Mouse (Mus musculus) ES-CJ7 (cell line): Measurements from ENCODE around the gene Atf5.

Experiments used
- DNase-seq: peaks from one replicate; pipeline ENCODE4 v3.0.0; 2011; ENCODE audit warnings: low read depth, low spot score

The Atf5 gene

DNA sequence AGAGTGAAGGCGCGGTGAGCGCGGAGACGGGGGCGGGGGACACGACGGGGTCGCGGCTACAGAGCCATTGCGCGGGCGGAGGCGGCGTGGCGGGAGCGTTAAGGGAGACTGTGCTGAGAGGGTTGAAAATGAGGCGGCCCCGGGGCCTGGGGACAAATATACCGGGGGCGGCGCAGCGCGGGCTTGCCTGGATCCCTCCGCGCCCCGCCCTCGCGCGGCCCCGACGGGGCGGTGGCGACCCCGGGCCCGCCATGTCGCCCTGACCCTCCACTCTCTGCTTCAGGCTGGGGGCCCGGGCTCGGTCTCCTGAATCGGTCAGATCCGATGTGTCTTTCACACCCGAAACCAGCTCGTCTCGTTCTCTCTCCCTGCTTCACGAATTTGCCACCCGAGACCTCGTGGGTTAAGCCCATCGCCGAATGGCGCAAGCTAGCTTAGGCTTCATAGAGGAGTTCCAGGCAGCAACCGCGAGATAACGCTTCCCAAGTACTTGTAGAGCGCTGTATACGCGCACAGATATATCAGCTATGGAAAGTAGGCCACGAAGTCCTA lies at the start of gene Atf5:
Atf5 (minus strand) TSS at position 189 of the 552 bp plus-strand sequence.
- DNase-seq = peak; percentile 41

GRCm38 (mm10) chr7:44864595-44865542 lies 48.4 kb upstream of the Atf5 start:
- no peak for DNase-seq

DNA sequence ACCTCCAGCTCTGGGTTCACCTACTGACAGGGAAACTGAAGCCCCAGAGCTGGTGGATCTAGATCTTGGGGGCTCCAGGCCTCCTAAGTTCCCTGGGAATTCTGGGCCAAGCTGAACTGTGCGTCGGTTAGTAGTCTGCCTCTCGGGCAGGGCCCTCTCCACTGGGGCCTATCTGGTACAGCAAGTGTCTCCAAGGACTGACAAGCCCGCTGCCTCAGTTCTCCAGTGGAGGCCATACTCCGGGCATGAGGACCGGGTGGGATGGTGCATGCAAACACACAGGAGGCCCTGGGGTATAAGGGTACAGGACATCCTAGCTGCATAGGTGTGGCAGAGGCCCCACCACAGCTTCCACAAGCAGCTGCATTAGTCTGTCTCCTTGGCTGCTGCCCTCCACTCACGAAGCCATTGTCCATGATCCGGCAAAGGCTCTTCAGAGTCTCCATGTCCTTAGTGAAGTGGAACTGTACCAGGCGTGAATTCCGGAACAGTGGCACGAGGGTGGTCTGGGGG lies 47.6 kb upstream of the Atf5 start:
- DNase-seq = no peak

- no peak for DNase-seq
Measured at GRCm38 (mm10) chr7:44863210-44863609, 46.8 kb upstream of the Atf5 start.

DNA sequence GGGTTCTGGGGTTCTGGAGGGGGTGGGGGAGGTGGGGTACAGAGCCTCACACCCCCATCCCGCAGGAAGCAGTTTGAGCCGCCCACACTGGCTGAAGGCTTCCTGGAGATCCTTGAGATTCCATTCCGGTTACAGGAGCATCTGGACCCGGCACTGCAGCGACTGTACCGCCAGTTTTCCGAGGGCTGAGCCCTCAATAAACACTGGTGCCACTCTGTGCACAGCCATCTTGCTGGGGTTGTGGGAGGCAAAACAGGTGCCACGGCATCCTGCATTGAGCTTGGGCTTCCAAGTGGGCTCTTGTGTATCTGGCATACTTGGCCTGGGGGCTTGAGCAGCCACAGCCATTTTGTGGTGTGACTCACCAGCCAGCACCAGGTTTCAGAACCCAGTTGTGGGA lies 46.0 kb upstream of the Atf5 start:
- no peak for DNase-seq

DNA sequence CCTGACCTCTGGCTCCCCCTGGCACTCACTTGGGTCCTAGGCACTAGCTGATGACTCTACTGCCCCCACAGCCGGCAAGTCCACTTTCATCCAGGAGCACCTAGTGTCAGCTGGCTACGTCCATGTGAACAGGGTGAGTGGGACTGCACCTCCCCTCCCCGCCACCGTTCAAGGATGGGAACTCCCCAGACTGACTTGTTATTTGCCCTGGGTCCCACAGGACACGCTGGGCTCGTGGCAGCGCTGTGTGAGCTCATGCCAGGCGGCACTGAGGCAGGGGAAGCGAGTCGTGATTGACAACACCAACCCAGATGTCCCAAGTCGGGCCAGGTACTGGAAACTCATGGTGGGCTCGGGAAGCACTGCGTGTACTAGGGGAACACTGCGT lies 45.0 kb upstream of the Atf5 start:
- DNase-seq = no peak

DNA sequence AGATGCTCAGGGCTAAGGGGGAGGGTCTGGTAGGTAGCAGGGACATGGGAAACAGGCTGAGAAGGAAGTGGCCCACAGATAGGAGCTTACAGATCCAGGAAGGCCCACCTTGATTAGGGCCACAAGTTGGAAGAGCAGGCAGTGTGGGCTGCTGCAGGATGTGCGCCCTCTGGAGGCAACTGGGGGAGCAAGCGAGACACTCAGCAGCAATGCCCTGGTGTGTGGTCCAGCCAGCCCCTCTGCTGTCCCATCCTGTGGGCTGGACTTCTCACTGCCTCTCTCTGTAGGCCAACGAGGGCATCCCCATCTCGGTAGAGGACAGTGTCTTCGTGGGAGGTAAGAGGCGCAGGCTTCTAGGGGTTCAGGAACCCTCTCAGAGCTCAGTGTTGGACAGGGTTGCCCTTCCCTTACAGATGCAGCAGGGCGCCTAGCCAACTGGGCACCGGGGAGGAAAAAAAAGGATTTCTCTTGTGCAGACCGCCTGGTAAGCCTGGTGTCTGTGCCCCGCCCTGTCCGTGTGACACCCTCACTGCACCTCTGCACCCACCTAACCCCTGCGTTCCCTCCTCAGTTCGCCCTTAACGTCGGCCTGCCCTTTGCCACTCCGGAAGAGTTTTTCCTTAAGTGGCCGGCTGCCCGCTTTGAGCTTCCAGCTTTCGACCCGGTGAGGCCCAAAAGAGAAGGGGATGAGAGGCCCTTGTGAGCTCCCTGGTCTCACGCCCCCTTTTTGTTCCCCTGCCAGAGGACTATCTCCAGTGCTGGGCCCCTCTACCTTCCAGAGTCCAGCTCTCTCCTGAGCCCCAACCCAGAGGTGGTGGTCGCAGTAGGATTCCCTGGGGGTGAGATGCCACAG lies 44.3 kb upstream of the Atf5 start:
- peak; percentile 69 for DNase-seq

DNA sequence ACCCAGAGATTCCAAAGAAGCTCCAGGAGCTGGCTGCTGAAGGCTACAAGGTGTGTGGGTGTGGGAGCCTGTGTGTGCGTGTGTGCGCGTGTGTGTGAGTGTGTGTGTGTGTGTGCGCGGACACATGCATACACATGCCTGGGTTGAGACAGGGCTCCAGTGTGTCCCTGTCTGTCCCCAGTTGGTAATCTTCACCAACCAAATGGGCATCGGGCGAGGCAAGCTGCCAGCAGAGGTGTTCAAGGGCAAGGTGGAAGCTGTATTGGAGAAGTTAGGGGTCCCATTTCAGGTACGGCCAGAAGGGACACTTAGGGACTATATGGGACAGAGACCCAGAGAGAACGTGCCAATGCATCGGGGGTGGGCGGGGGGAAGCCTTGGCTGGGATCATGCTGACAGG lies 43.4 kb upstream of the Atf5 start:
- no peak for DNase-seq

DNA sequence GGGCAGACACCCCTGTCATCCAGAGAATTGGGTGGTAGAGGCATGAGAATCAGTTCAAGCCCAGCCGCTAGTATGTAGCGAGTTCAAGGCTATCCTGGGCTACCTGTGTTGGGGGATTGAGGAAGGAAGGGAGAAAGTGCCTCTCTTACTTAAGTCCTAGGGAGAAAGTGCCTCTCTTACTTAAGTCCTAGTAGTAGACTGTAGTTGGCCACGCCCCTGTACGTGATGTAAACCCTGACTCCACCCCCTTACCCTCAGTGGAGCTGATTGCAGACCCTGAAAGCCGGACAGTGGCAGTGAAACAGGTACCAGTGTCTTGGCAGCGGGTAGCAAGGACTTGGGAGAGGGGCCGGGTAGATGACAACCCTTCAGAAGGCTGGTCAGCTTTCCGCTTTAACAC lies 41.4 kb upstream of the Atf5 start:
- peak; percentile 82 for DNase-seq

DNA sequence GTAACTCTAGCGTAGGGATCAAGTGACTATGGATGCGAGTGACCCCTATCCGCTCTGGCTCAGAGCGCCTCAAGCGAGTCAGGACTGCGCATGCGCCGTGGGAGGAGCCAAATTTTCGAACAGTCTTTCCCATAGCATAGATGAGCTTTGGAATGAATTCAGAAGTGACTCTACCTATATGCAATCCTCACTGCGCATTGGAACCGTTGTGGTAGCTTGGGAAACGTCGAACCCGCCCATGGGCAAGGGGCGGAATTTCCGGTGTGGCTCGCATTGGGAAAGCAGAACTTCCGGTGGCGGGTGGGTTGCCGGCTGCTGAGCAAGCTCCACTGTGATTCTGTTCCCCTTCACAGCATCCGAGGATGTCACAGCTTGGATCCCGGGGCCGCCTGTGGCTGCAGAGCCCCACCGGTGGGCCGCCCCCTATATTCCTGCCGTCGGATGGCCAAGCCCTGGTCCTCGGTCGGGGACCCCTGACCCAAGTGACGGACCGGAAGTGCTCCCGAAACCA lies 40.6 kb upstream of the Atf5 start, which contains the start of gene Pnkp:
Pnkp (plus strand) TSS at position 98 of the 511 bp plus-strand sequence.
- DNase-seq = peak; percentile 94

DNA sequence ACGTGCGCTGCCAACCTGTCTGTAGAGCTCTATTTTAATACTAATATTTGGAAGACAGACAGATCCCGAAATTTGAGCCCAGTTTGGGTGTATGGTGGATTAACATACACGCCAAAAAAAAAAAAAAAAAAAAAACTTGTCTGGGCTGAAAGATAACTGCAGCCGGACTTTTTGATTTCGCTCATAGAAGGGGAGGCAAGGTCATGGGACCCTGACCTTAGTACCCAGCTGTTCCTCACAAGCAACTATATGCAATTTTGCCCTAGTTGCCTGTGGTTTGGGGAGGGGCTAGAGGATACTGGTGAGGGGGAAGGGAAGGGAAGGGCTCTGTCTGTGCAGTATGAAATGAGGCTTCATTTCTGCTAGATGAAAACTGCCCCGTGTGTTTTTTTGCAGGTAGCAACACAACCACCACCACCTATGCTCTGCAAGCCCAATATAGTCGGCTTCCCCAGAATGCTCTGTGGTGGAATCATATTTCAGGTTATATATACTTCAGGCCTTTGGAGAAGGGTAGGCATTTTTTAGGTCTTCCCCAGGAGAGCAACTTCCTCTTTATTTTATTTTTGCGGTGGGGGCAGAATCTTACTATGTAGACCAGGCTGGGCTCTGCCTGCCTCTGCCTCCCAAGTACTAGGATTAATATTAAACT lies 39.9 kb upstream of the Atf5 start:
- no peak for DNase-seq

GRCm38 (mm10) chr7:44855036-44855435 lies 38.6 kb upstream of the Atf5 start:
- DNase-seq = no peak

DNA sequence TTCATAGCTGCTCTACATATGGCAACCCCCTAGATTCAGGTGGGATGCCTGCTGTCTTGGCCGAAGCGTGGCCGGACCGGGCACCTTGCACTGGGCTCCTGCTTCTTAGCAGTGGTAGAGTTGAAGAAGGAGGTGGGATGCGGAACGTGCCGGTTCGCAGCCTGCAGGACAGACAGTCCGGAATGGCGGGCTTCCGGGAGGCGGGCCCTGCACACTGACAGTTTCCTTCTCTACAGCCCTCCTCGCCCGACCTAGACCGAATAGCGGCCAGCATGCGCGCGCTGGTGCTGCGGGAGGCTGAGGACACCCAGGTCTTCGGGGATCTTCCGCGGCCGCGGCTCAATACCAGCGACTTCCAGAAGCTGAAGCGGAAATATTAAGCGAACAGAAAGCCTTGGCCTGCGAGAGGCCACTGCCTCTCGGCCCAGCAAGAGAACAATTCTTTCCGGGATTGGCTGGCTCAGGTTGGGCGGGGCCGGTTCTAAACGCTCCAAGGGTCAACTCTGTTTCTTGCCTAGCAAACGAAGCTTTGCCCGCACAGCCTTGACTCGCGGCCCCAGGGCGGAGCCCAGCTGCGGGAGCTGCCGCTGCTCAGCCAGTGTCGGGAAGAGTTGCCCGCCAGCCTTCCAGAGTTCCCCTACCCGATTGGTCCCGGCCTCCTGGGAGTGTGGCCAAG lies 38.0 kb upstream of the Atf5 start:
- DNase-seq = peak; percentile 74

DNA sequence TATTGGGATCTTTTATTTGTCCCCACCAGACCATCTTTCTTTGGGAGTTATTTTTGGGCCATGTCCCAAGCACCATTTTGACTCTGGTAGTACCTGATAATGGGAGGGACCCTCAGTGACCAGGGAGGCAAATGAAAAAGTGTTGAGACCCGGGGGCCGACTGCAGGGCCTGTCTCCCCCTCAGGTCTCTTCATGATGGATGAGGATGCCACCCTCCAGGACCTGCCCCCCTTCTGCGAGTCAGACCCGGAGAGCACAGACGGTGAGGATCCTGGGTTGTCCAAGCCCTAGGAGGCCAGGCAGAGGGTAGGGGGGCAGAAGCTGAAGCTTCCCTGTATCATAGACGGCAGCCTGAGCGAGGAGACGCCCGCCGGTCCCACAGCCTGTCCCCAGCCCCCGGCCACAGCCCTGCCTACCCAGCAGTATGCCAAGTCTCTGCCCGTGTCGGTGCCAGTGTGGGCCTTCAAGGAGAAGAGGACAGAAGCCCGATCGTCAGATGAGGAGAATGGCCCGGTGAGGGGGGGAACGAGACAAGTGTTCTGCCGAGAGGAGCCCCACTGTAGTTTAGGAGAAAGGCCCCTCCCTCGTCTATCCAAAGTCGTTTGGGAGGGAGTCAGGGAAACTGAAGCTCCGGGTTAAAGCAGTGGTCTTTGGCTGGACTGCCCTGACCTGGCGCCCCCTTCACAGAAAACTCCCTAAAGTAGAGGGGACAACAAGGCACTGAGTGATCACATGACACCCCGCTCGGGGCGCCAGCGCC lies 37.3 kb upstream of the Atf5 start:
- no peak for DNase-seq

DNA sequence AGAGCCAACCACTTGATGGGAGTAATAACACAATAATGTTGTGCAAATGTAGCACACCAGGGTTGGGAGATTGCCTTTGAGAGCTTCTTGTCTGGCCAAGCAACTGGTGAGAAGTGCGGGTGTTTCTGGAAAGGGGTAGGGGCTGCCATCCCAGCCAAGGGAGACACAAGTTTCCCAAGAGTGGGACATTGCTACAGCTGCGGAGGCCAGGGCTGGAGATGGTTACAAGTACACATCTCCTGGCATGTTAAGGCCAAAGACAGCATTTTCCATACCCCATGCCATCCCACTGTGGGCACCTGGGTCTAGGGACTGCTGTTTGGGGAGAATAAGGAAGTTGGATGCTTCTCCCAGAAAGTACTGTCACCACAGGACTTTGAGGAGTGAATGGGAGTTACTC lies 36.6 kb upstream of the Atf5 start:
- DNase-seq = no peak

GRCm38 (mm10) chr7:44852259-44853027 lies 36.0 kb upstream of the Atf5 start:
- DNase-seq = no peak

DNA sequence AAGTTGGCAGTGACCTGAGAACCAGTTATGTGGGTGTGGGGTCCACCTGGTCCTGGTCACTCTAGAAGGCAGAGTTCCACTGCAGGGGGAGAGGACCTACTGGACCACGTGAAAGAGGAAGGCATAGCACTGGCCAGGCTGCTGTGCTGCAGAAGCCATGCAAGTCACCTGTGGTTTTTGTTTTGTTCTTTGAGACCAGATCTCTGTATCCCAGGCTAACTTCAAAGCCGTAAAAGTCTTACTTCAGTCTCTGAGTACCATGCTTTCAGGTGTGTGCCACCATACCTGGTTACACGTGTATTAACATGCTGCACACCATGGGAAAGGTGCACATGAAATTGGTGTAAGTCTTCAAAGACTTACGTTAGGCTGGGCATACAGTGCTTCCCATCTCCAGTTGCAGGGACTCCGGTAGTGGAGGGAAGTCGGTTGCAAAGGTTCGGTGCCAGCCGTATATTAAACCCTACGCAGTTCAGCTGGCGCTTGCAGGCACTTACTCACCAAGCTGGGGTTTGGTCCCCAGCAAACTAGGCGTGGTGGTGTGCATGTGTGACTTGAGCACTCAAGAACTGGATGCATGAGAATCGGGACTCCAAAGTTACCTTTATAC lies 35.3 kb upstream of the Atf5 start:
- DNase-seq = no peak

DNA sequence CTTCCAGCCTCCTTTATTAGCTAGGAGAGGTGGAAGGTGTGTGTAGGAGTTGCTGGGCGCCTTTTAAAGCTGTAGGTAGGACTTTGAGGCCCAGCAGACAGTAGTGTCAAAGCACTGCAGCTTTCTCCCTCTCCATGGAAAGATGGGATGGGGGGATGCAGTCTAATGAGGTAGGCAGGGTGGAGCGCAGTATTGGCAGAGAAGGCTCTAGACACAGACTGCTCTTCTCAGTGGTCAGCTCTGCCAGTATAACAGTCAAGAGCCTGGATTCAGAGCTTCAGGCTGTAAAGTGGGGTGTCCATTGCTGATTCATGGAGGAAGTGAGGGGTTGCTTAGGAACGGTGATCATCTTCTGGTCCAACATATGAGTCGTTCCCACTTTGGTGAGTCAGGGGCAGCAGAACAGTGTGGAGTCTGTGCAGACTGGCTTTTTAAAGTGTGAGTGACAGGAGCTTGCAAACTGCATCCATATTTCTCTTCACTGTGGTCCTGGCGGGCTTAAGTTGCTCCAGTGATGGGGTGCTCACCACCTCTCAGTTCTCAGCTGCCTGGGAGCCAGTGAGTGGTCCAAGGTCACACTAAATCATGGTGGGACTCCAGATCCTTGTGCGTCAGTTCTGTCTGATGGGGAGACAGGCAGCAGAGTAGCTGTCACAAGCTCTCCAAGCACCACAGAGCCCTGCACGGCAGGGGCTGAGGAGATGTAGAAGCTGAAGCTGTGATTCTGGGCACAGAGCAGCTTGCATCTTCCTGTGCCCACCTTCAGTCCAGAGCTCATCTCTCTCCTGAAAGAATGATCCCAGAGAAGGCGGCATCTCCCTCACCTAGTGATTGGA lies 34.5 kb upstream of the Atf5 start:
- DNase-seq = no peak
